Mouse (Mus musculus) brain, embryonic 18.5 days (tissue): ENCODE measurements around the gene Lpcat4.
"Not testable (repeated sequence)": the region's sequence is repeated elsewhere in the genome, so short reads cannot be mapped to it uniquely, and the experiment has no call there.

Experiments
- DNase-seq: peaks from one replicate; pipeline ENCODE4 v3.0.0-alpha.2; 2012; ENCODE audit warnings: low read depth, low spot score

Gene Lpcat4

GRCm38 (mm10) chr2:112261748-112262653, 22.7 kb downstream of the Lpcat4 start, which contains the start of gene Nop10:
Gene Nop10 (plus strand): TSS chr2:112261926.
- peak; percentile 71 for DNase-seq

GRCm38 (mm10) chr2:112262779-112263295, 23.6 kb downstream of the Lpcat4 start:
- no peak for DNase-seq

GRCm38 (mm10) chr2:112264364-112264763, 25.1 kb downstream of the Lpcat4 start:
- no peak for DNase-seq

- peak; percentile 71 for DNase-seq
Observed at GRCm38 (mm10) chr2:112265448-112266241, 26.4 kb downstream of the Lpcat4 start, which contains the start of gene Slc12a6. Gene Slc12a6 (plus strand): TSS chr2:112265825.

- DNase-seq = no peak
Observed at GRCm38 (mm10) chr2:112266242-112266592, 26.9 kb downstream of the Lpcat4 start, which contains the start of gene Gm21985. Gene Gm21985 (plus strand): TSS chr2:112266314.

- no peak for DNase-seq
Observed at GRCm38 (mm10) chr2:112266780-112267179, 27.5 kb downstream of the Lpcat4 start.

- DNase-seq = no peak
Observed at GRCm38 (mm10) chr2:112267547-112268269, 28.4 kb downstream of the Lpcat4 start.

GRCm38 (mm10) chr2:112270011-112270410, 30.7 kb downstream of the Lpcat4 start:
- DNase-seq = no peak

- DNase-seq = no peak
Observed at GRCm38 (mm10) chr2:112272909-112273308, 33.6 kb downstream of the Lpcat4 start.

GRCm38 (mm10) chr2:112273474-112273873, 34.2 kb downstream of the Lpcat4 start:
- DNase-seq = no peak

- DNase-seq = no peak
Observed at GRCm38 (mm10) chr2:112276870-112277269, 37.6 kb downstream of the Lpcat4 start.

- DNase-seq = no peak
Observed at GRCm38 (mm10) chr2:112282846-112283245, 43.6 kb downstream of the Lpcat4 start.

GRCm38 (mm10) chr2:112284363-112285030, 45.2 kb downstream of the Lpcat4 start:
- no peak for DNase-seq

GRCm38 (mm10) chr2:112285031-112285390, 45.7 kb downstream of the Lpcat4 start:
- DNase-seq = no peak

GRCm38 (mm10) chr2:112286062-112286461, 46.8 kb downstream of the Lpcat4 start:
- not testable (repeated sequence) for DNase-seq

- no peak for DNase-seq
Observed at GRCm38 (mm10) chr2:112287059-112287458, 47.8 kb downstream of the Lpcat4 start.

GRCm38 (mm10) chr2:112289507-112289906, 50.2 kb downstream of the Lpcat4 start:
- no peak for DNase-seq

GRCm38 (mm10) chr2:112292823-112293222, 53.6 kb downstream of the Lpcat4 start:
- no peak for DNase-seq

- DNase-seq = peak; percentile 12
Observed at GRCm38 (mm10) chr2:112296211-112296610, 56.9 kb downstream of the Lpcat4 start.
